In the genomic region with DNA sequence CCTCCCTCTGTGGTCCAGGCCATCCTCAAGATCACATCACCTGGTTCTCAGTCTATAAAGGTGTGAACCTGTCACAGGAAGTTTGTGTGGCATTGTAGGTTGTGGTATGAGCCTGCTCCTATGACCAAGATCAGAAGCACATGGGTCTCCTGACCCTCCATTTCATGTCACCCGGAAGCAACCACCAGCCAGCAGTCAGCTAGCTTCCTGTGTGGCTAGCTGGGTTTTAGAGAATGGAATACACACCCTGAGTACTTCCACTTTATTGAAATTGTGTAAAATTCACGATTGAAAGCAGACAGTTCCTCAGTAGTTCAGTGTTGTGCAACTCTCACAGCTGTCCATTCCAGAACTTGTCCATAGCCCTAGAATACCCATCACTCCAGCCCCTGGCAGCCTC, we compare ENCODE assay signal across 7 mouse cellular contexts. TPM values are rescaled to one million over a fixed set of nuclear protein-coding genes. Genes with fewer than 3 reads are reported as not detected.
DNase-seq lines count a peak whose midpoint lies in the region; ATAC-seq and TF ChIP-seq lines count a peak whose summit lies in the region.
"Not testable (repeated sequence)": the region's sequence is repeated elsewhere in the genome, so short reads cannot be mapped to it uniquely, and the experiment has no call there.

No protein-coding gene starts in this region.

- WGBS in bone marrow, adult 2 months = 4% methylated on average over 2 of the region's 2 CpGs
- WGBS in heart, adult 2 months = 33% methylated on average over 2 of the region's 2 CpGs
- WGBS in liver, adult 2 months = 30% methylated on average over 2 of the region's 2 CpGs
- WGBS in spleen, adult 2 months = 3% methylated on average over 2 of the region's 2 CpGs

- H3K9ac ChIP-seq in heart, adult 2 months (ENCODE audit: low read depth, low read length); liver, adult 2 months (ENCODE audit: low read depth, low read length): not testable (repeated sequence)

- not testable (repeated sequence) for TF ChIP-seq EP300 in heart, adult 2 months (IDR thresholded peaks at IDR 0.05; ENCODE audit: insufficient read depth, low read depth, low read length)

- TF ChIP-seq CTCF in bone marrow, adult 2 months (IDR thresholded peaks at IDR 0.05; ENCODE audit: control insufficient read depth, insufficient read depth, low read length); heart, adult 2 months (IDR thresholded peaks at IDR 0.05); liver, adult 2 months (IDR thresholded peaks at IDR 0.05; ENCODE audit: low read depth, low read length); spleen, adult 2 months (IDR thresholded peaks at IDR 0.05; ENCODE audit: extremely low read depth, insufficient read depth, insufficient read length, insufficient replicate concordance): not testable (repeated sequence)

- intact Hi-C loops in heart, adult 2 months (cut with DNase I) = not testable (repeated sequence)

- peak overlapping the region; percentile 80 for H3K27ac ChIP-seq in bone marrow, adult 2 months (ENCODE audit: control insufficient read depth, insufficient read depth, low read depth, low read length, poor library complexity)
- peak overlapping the region; percentile 9; the same call in 1 of the 2 replicates for H3K27ac ChIP-seq in heart, adult 2 months
- H3K27ac ChIP-seq in liver, adult 2 months (replicated peaks; ENCODE audit: insufficient read depth, low read depth, low read length) = peak overlapping the region; percentile 5; the same call in 1 of the 2 replicates
- peak overlapping the region; percentile 58 for H3K27ac ChIP-seq in spleen, adult 2 months (ENCODE audit: insufficient read depth, low read length)

- TF ChIP-seq POLR2A in bone marrow, adult 2 months (IDR thresholded peaks at IDR 0.05; ENCODE audit: borderline replicate concordance, control insufficient read depth, low read depth, low read length); heart, adult 2 months (IDR thresholded peaks at IDR 0.05; ENCODE audit: insufficient read depth, low read depth, low read length); liver, adult 2 months (IDR thresholded peaks at IDR 0.05; ENCODE audit: extremely low read depth, insufficient read depth, low read length); spleen, adult 2 months (IDR thresholded peaks at IDR 0.05; ENCODE audit: low read depth, low read length): not testable (repeated sequence)

- H3K4me3 ChIP-seq in bone marrow, adult 2 months (replicated peaks; ENCODE audit: control insufficient read depth, low read depth, low read length); heart, adult 2 months; liver, adult 2 months (ENCODE audit: insufficient read depth, low read depth, low read length); spleen, adult 2 months (ENCODE audit: extremely low read depth, insufficient read depth, insufficient read length): not testable (repeated sequence)

- H3K79me2 ChIP-seq in heart, adult 2 months (replicated peaks; ENCODE audit: control insufficient read depth, insufficient read depth, low read length) = peaks cover 10% of the 10 kb centered on the region
- H3K79me2 ChIP-seq in liver, adult 2 months (ENCODE audit: control insufficient read depth, insufficient read depth, low read length) = peaks cover 32% of the 10 kb centered on the region

- H3K36me3 ChIP-seq in heart, adult 2 months (ENCODE audit: control insufficient read depth, insufficient read depth, low read length); liver, adult 2 months (ENCODE audit: control insufficient read depth, insufficient read depth, low read length): not testable (repeated sequence)
- peaks cover 12% of the 10 kb centered on the region for H3K36me3 ChIP-seq in spleen, adult 2 months (ENCODE audit: control insufficient read depth, insufficient read depth, low read length)

- not testable (repeated sequence) for H3K27me3 ChIP-seq in heart, adult 2 months (ENCODE audit: control insufficient read depth, insufficient read depth, low read length); liver, adult 2 months (ENCODE audit: control insufficient read depth, insufficient read depth, low read length); spleen, adult 2 months (ENCODE audit: control insufficient read depth, insufficient read depth, low read length)

- peak; percentile 79 for ATAC-seq in CD4-positive, CD25-positive, alpha-beta regulatory T cell, adult 4 months

- not testable (repeated sequence) for DNase-seq in heart, adult 2 months; liver, adult 2 months (ENCODE audit: extremely low read depth, low read depth, low spot score); spleen, adult 2 months (ENCODE audit: low read depth in 1 of 2, low spot score in 2 of 2)
- peak; percentile 23 for DNase-seq in lung, postnatal 10 days
- peak; percentile 35 to 40 for DNase-seq in monocyte, adult 2 months (ENCODE audit: low read depth in 1 of 2, low spot score in 2 of 2)

- H3K4me1 ChIP-seq in bone marrow, adult 2 months (ENCODE audit: control insufficient read depth, insufficient read depth, low read length) = peaks cover 12% of the 10 kb centered on the region
- H3K4me1 ChIP-seq in heart, adult 2 months (ENCODE audit: control insufficient read depth, insufficient read depth, low read length) = peaks cover 43% of the 10 kb centered on the region
- H3K4me1 ChIP-seq in liver, adult 2 months (ENCODE audit: control insufficient read depth, insufficient read depth, low read length); spleen, adult 2 months (ENCODE audit: control insufficient read depth, insufficient read depth, insufficient read length): not testable (repeated sequence)

RNA-seq across cellular contexts. Expression of a gene that starts 13.5 kb away (rescaled TPM):
- polyA plus RNA-seq in CD4-positive, CD25-positive, alpha-beta regulatory T cell, adult 4 months (2017; shearing (Covaris generic)) = 10 to 100 TPM; 43.6 to 45.4 TPM
- polyA plus RNA-seq in bone marrow, adult 2 months (2011; ENCODE audit: insufficient read depth, insufficient read length, low replicate concordance, missing spikeins) = 41.4 and 48.2 TPM in 2 replicates
- 10 to 100 TPM; 24.2 to 29.0 TPM for total RNA-seq in heart, adult 2 months (2021)
- 11.9 and 12.1 TPM in 2 replicates for polyA plus RNA-seq in heart, adult 2 months (2012; rRNA removed)
- total RNA-seq in liver, adult 2 months (2014; rRNA removed) = 4.0 and 5.8 TPM in 2 replicates
- polyA plus RNA-seq in liver, adult 2 months (2012; rRNA removed) = 2.1 and 2.8 TPM in 2 replicates
- 13.3 and 15.9 TPM in 2 replicates for polyA plus RNA-seq in spleen, adult 2 months (2012; rRNA removed)

RNA-seq across cellular contexts. Expression of a gene that starts 13.7 kb away (rescaled TPM):
- 10 to 100 TPM; 13.8 to 16.6 TPM for polyA plus RNA-seq in CD4-positive, CD25-positive, alpha-beta regulatory T cell, adult 4 months (2017; shearing (Covaris generic))
- 30.4 and 64.6 TPM in 2 replicates for polyA plus RNA-seq in bone marrow, adult 2 months (2011; ENCODE audit: insufficient read depth, insufficient read length, low replicate concordance, missing spikeins)
- 10 to 100 TPM; 20.1 to 22.8 TPM for total RNA-seq in heart, adult 2 months (2021)
- polyA plus RNA-seq in heart, adult 2 months (2012; rRNA removed) = 15.0 and 15.9 TPM in 2 replicates
- 8.6 and 12.8 TPM in 2 replicates for total RNA-seq in liver, adult 2 months (2014; rRNA removed)
- polyA plus RNA-seq in liver, adult 2 months (2012; rRNA removed) = 6.6 and 7.6 TPM in 2 replicates
- 47.6 and 50.4 TPM in 2 replicates for polyA plus RNA-seq in spleen, adult 2 months (2012; rRNA removed)

Comparison
In these comparisons a context has a peak if more than half of its experiments do, and no peak if none do; other contexts are left out.
1. H3K27ac ChIP-seq: peak in every context shown above with its lines; median percentile 80 in bone marrow, adult 2 months; 58 in spleen, adult 2 months; 9 in heart, adult 2 months; 5 in liver, adult 2 months.